Mouse (Mus musculus) stomach, embryonic 16.5 days (tissue): ENCODE measurements around the gene Adcy7. TPM values are rescaled to one million over a fixed set of nuclear protein-coding genes. Genes with fewer than 3 reads are reported as not detected.

Source experiments
- ATAC-seq: fragments of 200-750 bp; cut with Nextera tagmentation; 2 replicates; pipeline ENCODE4 v1.8.0; 2017; ENCODE audit warnings: moderate number of reproducible peaks, moderate TSS enrichment; ENCODE audit not compliant: insufficient read depth, low FRiP score
- H3K27ac ChIP-seq: fragments of 300-500 bp; sonication (generic); 2 replicates; pipeline ENCODE4 v1.5.1; 2014; ENCODE audit warnings: low read length
- H3K27me3 ChIP-seq: fragments of 300-500 bp; sonication (generic); 2 replicates; pipeline ENCODE4 v1.6.1; 2014; ENCODE audit warnings: low read length, control low read depth, mixed read lengths; ENCODE audit not compliant: control insufficient read depth, insufficient read depth
- H3K36me3 ChIP-seq: fragments of 300-500 bp; sonication (generic); 2 replicates; pipeline ENCODE4 v1.6.1; 2014; ENCODE audit warnings: low read length; ENCODE audit not compliant: control insufficient read depth, insufficient read depth
- H3K4me1 ChIP-seq: fragments of 300-500 bp; sonication (generic); 2 replicates; pipeline ENCODE4 v1.6.1; 2014; ENCODE audit warnings: low read length, control low read depth, mixed read lengths; ENCODE audit not compliant: control insufficient read depth, insufficient read depth
- H3K4me2 ChIP-seq: fragments of 300-500 bp; sonication (generic); 2 replicates; pipeline ENCODE4 v1.6.1; 2014; ENCODE audit warnings: low read depth, low read length, mixed read lengths
- H3K4me3 ChIP-seq: fragments of 300-500 bp; sonication (generic); replicated peaks from 2 replicates; pipeline ENCODE4 v1.5.1; 2014; ENCODE audit warnings: mild to moderate bottlenecking, low read length
- H3K9ac ChIP-seq: fragments of 300-500 bp; sonication (generic); 2 replicates; pipeline ENCODE4 v1.6.1; 2014; ENCODE audit warnings: low read length
- H3K9me3 ChIP-seq: fragments of 300-500 bp; sonication (generic); replicated peaks from 2 replicates; pipeline ENCODE4 v1.6.1; 2016; ENCODE audit warnings: low read length, control low read depth; ENCODE audit not compliant: control insufficient read depth
- WGBS: fragments of 180-500 bp; shearing (Covaris S2); extraction: QIAGEN DNeasy Blood & Tissue Kit; methylation state at CpG from one replicate; pipeline ENCODE4 v1.1.7; 2014; 5-methylcytosine and 5-hydroxymethylcytosine counted together
- polyA plus RNA-seq: library from polyadenylated mRNA; unstranded; fragments of >200 nt; fragmentation: Nextera tagmentation; extraction: Ambion mirVana; gene quantifications from 2 replicates; pipeline ENCODE4 v1.2.1, GENCODE M21; 2015

The Adcy7 gene
- polyA plus RNA-seq, 1 experiment from 2014 or later, result 8.7 TPM

DNA sequence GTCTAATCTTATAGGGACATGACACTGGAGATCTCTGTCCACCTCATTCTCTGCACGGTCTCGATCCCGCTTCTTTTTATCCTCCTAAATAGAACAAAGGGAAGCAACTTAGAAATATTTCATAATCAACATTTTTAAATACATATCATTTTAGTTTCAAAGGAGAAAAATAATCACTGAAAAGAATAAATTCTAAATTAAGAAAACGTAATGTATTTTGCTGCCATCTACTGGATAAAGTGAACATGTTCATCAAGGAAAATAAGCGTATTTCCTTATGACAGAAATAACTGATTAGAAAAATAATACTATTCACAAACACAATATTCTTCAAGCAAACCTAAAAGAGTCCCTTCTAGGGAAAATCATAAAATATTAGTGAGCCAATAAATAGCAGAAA lies 85.7 kb downstream of the Adcy7 start:
- no peak overlapping the region for H3K4me3 ChIP-seq
- H3K27ac ChIP-seq, result no peak overlapping the region
- WGBS, result 76% methylated on average over 5 of the region's 5 CpGs
- H3K9ac ChIP-seq, result no peak overlapping the region
- H3K27me3 ChIP-seq, result no peaks in the 10 kb centered on the region
- no peak for ATAC-seq
- peaks cover 27% of the 10 kb centered on the region for H3K36me3 ChIP-seq
- no peaks in the 10 kb centered on the region for H3K9me3 ChIP-seq
- peaks cover 20% of the 10 kb centered on the region for H3K4me1 ChIP-seq
- H3K4me2 ChIP-seq, result no peak overlapping the region

- Histone ChIP-seq H3K4me2 (peak overlapping the region; percentile 89), H3K9me3 (no peaks in the 10 kb centered on the region), H3K4me3 (peak overlapping the region; percentile 96; the same call in 1 of the 2 replicates), H3K36me3 (peaks cover 15% of the 10 kb centered on the region), H3K27ac (no peak overlapping the region), H3K9ac (peak overlapping the region; percentile 54; the same call in 1 of the 2 replicates), H3K27me3 (no peaks in the 10 kb centered on the region), H3K4me1 (peaks cover 21% of the 10 kb centered on the region)
- no peak for ATAC-seq
- WGBS, result 58% methylated on average over 2 of the region's 2 CpGs
Measured at GRCm38 (mm10) chr8:88359959-88360358, 87.8 kb downstream of the Adcy7 start.

DNA sequence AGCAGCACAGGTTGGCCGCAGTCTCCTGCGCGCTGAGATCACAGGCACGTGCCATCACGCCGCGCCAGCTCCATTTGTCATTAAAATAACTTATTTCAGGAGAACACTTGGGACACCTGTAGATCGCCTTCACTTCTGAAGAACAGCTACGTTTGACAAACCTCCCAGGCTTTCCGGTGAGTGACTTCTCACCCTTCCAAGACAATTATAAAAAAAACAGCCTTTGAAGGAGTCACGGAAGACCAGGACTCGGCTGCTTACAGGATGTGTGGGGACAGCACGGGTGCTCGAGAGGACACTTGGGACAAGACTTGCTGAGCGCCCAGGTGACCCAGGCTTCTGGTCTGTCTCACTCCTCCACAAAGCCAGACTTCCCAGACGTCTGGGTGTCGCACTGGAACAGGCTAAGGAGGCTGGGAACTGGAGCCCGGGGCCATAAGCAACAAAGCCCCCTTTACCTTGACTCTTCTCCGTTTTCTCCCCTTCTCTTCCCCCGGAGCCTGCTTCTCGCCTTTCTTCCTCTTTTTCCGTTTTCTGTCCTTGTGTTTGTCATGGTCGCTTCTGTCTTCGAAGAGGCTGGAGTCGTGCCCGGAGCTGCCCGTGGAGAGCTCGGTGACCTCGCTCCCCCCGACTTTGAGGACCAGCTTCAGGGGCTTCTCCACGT lies 89.0 kb downstream of the Adcy7 start:
- H3K27me3 ChIP-seq, result no peaks in the 10 kb centered on the region
- H3K9me3 ChIP-seq, result no peaks in the 10 kb centered on the region
- ATAC-seq, result 0 out of 2 replicates have a peak, but pooled peaks have one; percentile 12
- peak overlapping the region; percentile 89 for H3K4me2 ChIP-seq
- H3K4me3 ChIP-seq, result peak overlapping the region; percentile 96
- peaks cover 21% of the 10 kb centered on the region for H3K4me1 ChIP-seq
- H3K36me3 ChIP-seq, result peaks cover 12% of the 10 kb centered on the region
- peak overlapping the region; percentile 99 for H3K9ac ChIP-seq
- peak overlapping the region; percentile 84 for H3K27ac ChIP-seq
- WGBS, result 1% methylated on average over 31 of the region's 31 CpGs

GRCm38 (mm10) chr8:88361708-88362428 lies 89.7 kb downstream of the Adcy7 start, which contains the start of gene Brd7:
Gene Brd7, minus strand, starts transcription at chr8:88362194.
- peak within 1 kb of the TSS; percentile 99 for H3K9ac ChIP-seq

DNA sequence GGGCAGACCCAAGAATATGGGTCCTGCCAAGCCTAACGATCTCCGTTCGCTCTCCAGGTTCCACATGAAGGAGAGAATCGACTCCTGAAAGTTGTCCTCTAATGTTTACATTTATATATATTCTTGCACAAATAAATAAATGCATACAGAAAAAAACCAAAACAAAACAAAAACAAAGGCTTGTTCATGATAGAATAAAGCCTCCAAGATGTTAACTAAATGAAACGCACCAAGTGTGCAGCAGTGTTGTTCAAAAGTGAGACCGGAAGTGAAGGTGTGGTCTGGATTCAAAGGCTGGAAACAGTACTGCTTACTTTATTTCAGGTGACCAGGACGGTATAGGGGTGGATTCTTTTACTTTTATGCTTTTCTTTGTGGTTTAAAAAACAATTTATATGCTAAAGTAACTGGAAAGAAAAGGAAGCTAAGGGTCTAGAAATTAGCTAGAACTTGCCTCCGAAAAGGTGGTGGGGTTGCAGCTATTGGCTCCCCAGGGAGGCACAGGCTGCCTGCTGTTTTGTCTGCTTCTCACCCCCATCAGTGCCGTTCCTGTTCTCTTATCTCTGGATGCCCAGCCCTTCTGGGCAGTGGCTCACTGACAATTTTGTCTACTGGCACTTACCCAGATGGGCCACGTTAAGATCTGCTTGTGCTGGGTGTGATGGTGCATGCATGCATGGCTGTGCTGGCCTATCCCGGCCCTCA lies 90.4 kb downstream of the Adcy7 start:
- peak overlapping the region; percentile 46 for H3K4me2 ChIP-seq
- peaks cover 21% of the 10 kb centered on the region for H3K4me1 ChIP-seq
- ATAC-seq, result peak; percentile 54
- H3K36me3 ChIP-seq, result peaks cover 6% of the 10 kb centered on the region; the same call in 1 of the 2 replicates
- WGBS, result 28% methylated on average over 11 of the region's 11 CpGs
- peak overlapping the region; percentile 73 for H3K9ac ChIP-seq
- H3K4me3 ChIP-seq, result peak overlapping the region; percentile 96
- H3K27me3 ChIP-seq, result no peaks in the 10 kb centered on the region
- peak overlapping the region; percentile 84 for H3K27ac ChIP-seq
- H3K9me3 ChIP-seq, result no peaks in the 10 kb centered on the region

More at GRCm38 (mm10) chr8:88361708-88362428, 89.7 kb downstream of the Adcy7 start, which contains the start of gene Brd7:
- H3K9me3 ChIP-seq, result no peaks in the 10 kb centered on the region
- H3K4me2 ChIP-seq, result peak within 1 kb of the TSS; percentile 89
- H3K27ac ChIP-seq, result peak within 1 kb of the TSS; percentile 84
- H3K36me3 ChIP-seq, result peaks cover 10% of the 10 kb centered on the region
- under 1% methylated on average over 89 of the region's 91 CpGs for WGBS
- ATAC-seq, result peak; percentile 82
- H3K4me1 ChIP-seq, result peaks cover 21% of the 10 kb centered on the region
- H3K27me3 ChIP-seq, result no peaks in the 10 kb centered on the region
- peak within 1 kb of the TSS; percentile 96 for H3K4me3 ChIP-seq

DNA sequence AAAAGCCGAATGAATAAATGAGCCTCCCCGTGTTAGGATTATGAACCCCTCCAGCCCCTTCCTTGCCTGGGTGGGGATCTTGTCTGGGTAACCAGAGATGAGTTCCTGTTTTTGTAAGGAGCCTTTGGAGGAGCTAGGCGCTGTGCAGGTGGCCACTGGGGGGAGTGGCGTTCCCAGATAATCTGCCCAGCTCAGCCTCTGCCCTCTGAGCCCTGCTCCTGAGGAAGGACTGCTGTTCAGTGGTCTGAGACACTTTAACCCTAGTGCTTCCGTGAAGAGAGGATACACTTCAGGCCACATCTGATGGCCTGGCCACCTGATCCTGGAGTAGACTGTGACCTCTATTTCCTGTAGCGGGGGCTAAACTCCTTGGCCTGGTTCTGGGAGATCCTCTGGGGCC lies 97.0 kb downstream of the Adcy7 start:
- peak; percentile 76; the same call in 1 of the 2 replicates for ATAC-seq

DNA sequence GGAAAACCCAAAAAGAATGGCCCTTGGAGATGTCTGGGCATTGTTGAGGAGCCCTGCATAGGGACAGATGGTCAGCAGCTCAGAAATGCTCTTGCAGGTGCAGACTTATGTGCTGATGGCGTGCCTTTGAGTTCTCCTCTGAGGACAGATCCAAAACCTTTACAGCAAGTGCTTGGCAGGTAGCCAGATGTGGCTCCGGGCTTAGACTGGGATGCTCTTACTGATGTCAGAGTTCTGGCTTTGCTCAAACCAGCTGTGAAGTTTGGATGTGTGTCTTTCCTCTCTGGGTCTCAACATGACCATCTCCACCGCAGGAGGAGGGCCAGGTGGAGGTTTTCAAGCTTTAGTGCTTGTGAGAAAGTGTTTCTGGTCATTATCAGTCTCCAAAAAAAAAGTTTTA lies 97.6 kb downstream of the Adcy7 start:
- no peaks in the 10 kb centered on the region for H3K9me3 ChIP-seq
- WGBS, result 27% methylated on average over 3 of the region's 3 CpGs
- H3K9ac ChIP-seq, result no peak overlapping the region
- H3K4me3 ChIP-seq, result no peak overlapping the region
- H3K27ac ChIP-seq, result no peak overlapping the region
- ATAC-seq, result peak; percentile 64; the same call in 1 of the 2 replicates
- H3K4me2 ChIP-seq, result no peak overlapping the region
- H3K4me1 ChIP-seq, result peaks cover 8% of the 10 kb centered on the region; the same call in 1 of the 2 replicates
- H3K36me3 ChIP-seq, result no peaks in the 10 kb centered on the region
- no peaks in the 10 kb centered on the region for H3K27me3 ChIP-seq

More for the DNA sequence above, 97.0 kb downstream of the Adcy7 start:
- WGBS, result 20% methylated on average over 6 of the region's 6 CpGs
- Histone ChIP-seq H3K9me3 (no peaks in the 10 kb centered on the region), H3K4me2 (no peak overlapping the region), H3K27me3 (no peaks in the 10 kb centered on the region), H3K9ac (no peak overlapping the region), H3K36me3 (no peaks in the 10 kb centered on the region), H3K4me3 (no peak overlapping the region), H3K27ac (no peak overlapping the region), H3K4me1 (peaks cover 8% of the 10 kb centered on the region; the same call in 1 of the 2 replicates)

GRCm38 (mm10) chr8:88371522-88371921 lies 99.3 kb downstream of the Adcy7 start:
- no peaks in the 10 kb centered on the region for H3K9me3 ChIP-seq
- H3K27ac ChIP-seq, result no peak overlapping the region
- 93% methylated on average over 2 of the region's 2 CpGs for WGBS
- no peaks in the 10 kb centered on the region for H3K36me3 ChIP-seq
- H3K4me2 ChIP-seq, result no peak overlapping the region
- H3K27me3 ChIP-seq, result no peaks in the 10 kb centered on the region
- H3K9ac ChIP-seq, result no peak overlapping the region
- no peak for ATAC-seq
- H3K4me3 ChIP-seq, result no peak overlapping the region
- peaks cover 8% of the 10 kb centered on the region; the same call in 1 of the 2 replicates for H3K4me1 ChIP-seq
